Mouse (Mus musculus) left cerebral cortex, postnatal 4 days (tissue): Measurements from ENCODE around the gene Cdh3. TPM values are rescaled to one million over a fixed set of nuclear protein-coding genes. Genes with fewer than 3 reads are reported as not detected.
"Not testable (repeated sequence)": the region's sequence is repeated elsewhere in the genome, so short reads cannot be mapped to it uniquely, and the experiment has no call there.

Experiments
- DNase-seq: peaks from one replicate; pipeline ENCODE4 v3.0.0-alpha.2; 2022
- intact Hi-C: fragments of 180-260 bp; cut with DNase I; formaldehyde crosslinking; loops from one replicate; pipeline ENCODE4 v1.15.1; 2025
- total RNA-seq, 2 experiments: library from RNA; stranded (reverse); gene quantifications; 2 replicates each; pipeline ENCODE4 v1.2.3; 2021

Gene Cdh3
- total RNA-seq, 2 experiments from 2014 or later, result 0.28 to 0.46 TPM

GRCm38 (mm10) chr8:106569006-106569405, 58.3 kb downstream of the Cdh3 start:
- intact Hi-C loops, result no loop called here
- peak; percentile 13 for DNase-seq

- intact Hi-C loops, result no loop called here
- DNase-seq, result no peak
Measured at GRCm38 (mm10) chr8:106570386-106570785, 59.7 kb downstream of the Cdh3 start.

GRCm38 (mm10) chr8:106571551-106572172, 61.0 kb downstream of the Cdh3 start:
- no peak for DNase-seq
- intact Hi-C loops, result no loop called here

- DNase-seq, intact Hi-C loops: not testable (repeated sequence)
Measured at GRCm38 (mm10) chr8:106572175-106572574, 61.5 kb downstream of the Cdh3 start.

GRCm38 (mm10) chr8:106573168-106573567, 62.5 kb downstream of the Cdh3 start, which contains the start of gene Gm10073:
TSS of gene Gm10073 (minus strand) at chr8:106573461.
- DNase-seq, intact Hi-C loops: not testable (repeated sequence)

- DNase-seq, result no peak
- intact Hi-C loops, result no loop called here
Measured at GRCm38 (mm10) chr8:106574283-106574682, 63.6 kb downstream of the Cdh3 start.

- no peak for DNase-seq
- intact Hi-C loops, result no loop called here
Measured at GRCm38 (mm10) chr8:106576849-106577555, 66.3 kb downstream of the Cdh3 start.

GRCm38 (mm10) chr8:106579510-106579909, 68.8 kb downstream of the Cdh3 start:
- intact Hi-C loops, result no loop called here
- no peak for DNase-seq

GRCm38 (mm10) chr8:106581344-106582088, 70.8 kb downstream of the Cdh3 start:
- DNase-seq, result no peak
- intact Hi-C loops, result no loop called here

- intact Hi-C loops, result no loop called here
- DNase-seq, result no peak
Measured at GRCm38 (mm10) chr8:106584942-106585670, 74.4 kb downstream of the Cdh3 start.

- intact Hi-C loops, result no loop called here
- no peak for DNase-seq
Measured at GRCm38 (mm10) chr8:106585671-106586037, 75.0 kb downstream of the Cdh3 start.

- no peak for DNase-seq
- intact Hi-C loops, result no loop called here
Measured at GRCm38 (mm10) chr8:106586896-106587295, 76.2 kb downstream of the Cdh3 start.

GRCm38 (mm10) chr8:106588443-106589431, 78.0 kb downstream of the Cdh3 start:
- DNase-seq, result no peak
- intact Hi-C loops, result no loop called here

GRCm38 (mm10) chr8:106592458-106592857, 81.8 kb downstream of the Cdh3 start:
- no peak for DNase-seq
- intact Hi-C loops, result no loop called here

- DNase-seq, result not testable (repeated sequence)
Measured at GRCm38 (mm10) chr8:106595623-106596022, 84.9 kb downstream of the Cdh3 start.

GRCm38 (mm10) chr8:106597067-106597466, 86.4 kb downstream of the Cdh3 start:
- intact Hi-C loops, result no loop called here
- no peak for DNase-seq

More at GRCm38 (mm10) chr8:106595623-106596022, 84.9 kb downstream of the Cdh3 start:
- intact Hi-C loops, result not testable (repeated sequence)

- DNase-seq, result no peak
- intact Hi-C loops, result no loop called here
Measured at GRCm38 (mm10) chr8:106599265-106599979, 88.7 kb downstream of the Cdh3 start.

- intact Hi-C loops, result no loop called here
- DNase-seq, result peak; percentile 18
Measured at GRCm38 (mm10) chr8:106603131-106603819, 92.6 kb downstream of the Cdh3 start, which contains the start of gene Cdh1. TSS of gene Cdh1 (plus strand) at chr8:106603351.
